Mouse (Mus musculus) liver, adult 2 months (tissue): ENCODE measurements around the gene Ak3. TPM values are rescaled to one million over a fixed set of nuclear protein-coding genes. Genes with fewer than 3 reads are reported as not detected.
A peak's percentile ranks its signal among the peaks of the same experiment; 100 is the strongest.

Source experiments
- DNase-seq: peaks from one replicate; pipeline ENCODE4 v3.0.0-alpha.2; 2011; ENCODE audit warnings: low read depth, low spot score; ENCODE audit errors: extremely low read depth
- H3K27ac ChIP-seq: fragments of 200-500 bp; replicated peaks from 2 replicates; pipeline ENCODE4 v1.5.1; 2012; ENCODE audit warnings: low read depth, mild to moderate bottlenecking, control low read depth, inconsistent platforms, low read length; ENCODE audit not compliant: insufficient read depth
- H3K27me3 ChIP-seq: fragments of 200-500 bp; 2 replicates; pipeline ENCODE4 v1.6.1; 2012; ENCODE audit warnings: mild to moderate bottlenecking, moderate library complexity, low read length, inconsistent platforms; ENCODE audit not compliant: control insufficient read depth, insufficient read depth
- H3K36me3 ChIP-seq: fragments of 200-500 bp; 2 replicates; pipeline ENCODE4 v1.6.1; 2012; ENCODE audit warnings: low read length, inconsistent platforms; ENCODE audit not compliant: control insufficient read depth, insufficient read depth
- H3K4me1 ChIP-seq: fragments of 200-500 bp; 2 replicates; pipeline ENCODE4 v1.6.1; 2011; ENCODE audit warnings: low read length; ENCODE audit not compliant: control insufficient read depth, insufficient read depth
- H3K4me3 ChIP-seq: fragments of 200-500 bp; 2 replicates; pipeline ENCODE4 v1.5.1; 2011; ENCODE audit warnings: low read depth, mild to moderate bottlenecking, control low read depth, low read length, moderate library complexity; ENCODE audit not compliant: insufficient read depth
- H3K79me2 ChIP-seq: fragments of 200-500 bp; 2 replicates; pipeline ENCODE4 v1.6.1; 2012; ENCODE audit warnings: inconsistent platforms, mild to moderate bottlenecking, low read length, moderate library complexity; ENCODE audit not compliant: control insufficient read depth, insufficient read depth
- H3K9ac ChIP-seq: fragments of 200-500 bp; 2 replicates; pipeline ENCODE4 v1.6.1; 2012; ENCODE audit warnings: low read depth, mild to moderate bottlenecking, control low read depth, inconsistent platforms, low read length
- CTCF ChIP-seq: fragments of 200-500 bp; IDR thresholded peaks from 2 replicates; pipeline ENCODE4 v1.5.1; 2011; ENCODE audit warnings: low read depth, low read length, control low read depth
- POLR2A ChIP-seq: fragments of 200-500 bp; IDR thresholded peaks from 2 replicates; pipeline ENCODE4 v1.6.1; 2011; ENCODE audit warnings: low read length, control low read depth; ENCODE audit not compliant: insufficient read depth; ENCODE audit errors: extremely low read depth
- WGBS: fragments of 180-500 bp; shearing (Covaris S2); methylation state at CpG from one replicate; pipeline ENCODE4 v1.1.7; 2018; 5-methylcytosine and 5-hydroxymethylcytosine counted together
- polyA plus RNA-seq: library from polyadenylated mRNA; depleted of rRNA; stranded (reverse); fragments of >200 nt; gene quantifications from 2 replicates; pipeline ENCODE4 v1.2.3, GENCODE M21; 2012
- total RNA-seq: library from RNA; depleted of rRNA; stranded (reverse); fragments of >200 nt; gene quantifications from 2 replicates; pipeline ENCODE4 v1.2.3, GENCODE M21; 2014

Gene Ak3
- total and polyA plus RNA-seq, 2 experiments: 183 to 241 TPM

DNA sequence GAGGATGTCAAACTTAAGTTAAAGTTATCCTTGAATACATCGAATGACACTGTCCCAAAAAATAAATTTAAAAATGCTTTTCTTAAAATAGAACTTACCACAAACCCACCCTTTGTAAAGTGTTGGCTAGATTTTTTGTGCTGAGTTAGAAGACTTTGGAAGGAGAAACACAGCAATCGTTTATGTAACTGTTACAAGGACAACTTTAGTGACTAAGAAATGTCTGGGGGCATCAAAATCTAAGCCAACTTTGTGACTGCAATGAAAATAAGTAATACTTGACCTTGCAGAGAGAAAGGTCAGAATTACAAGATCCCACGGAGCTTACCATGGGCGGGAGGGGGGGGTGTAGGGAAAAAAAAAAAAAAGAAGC is 814 bp downstream of the Ak3 start:
- 6% methylated on average over 4 of the region's 4 CpGs for WGBS
- H3K79me2 ChIP-seq: peaks cover 19% of the 10 kb centered on the region
- TF ChIP-seq CTCF (no peak), POLR2A (no peak)
- peak overlapping the region; percentile 99 for H3K27ac ChIP-seq
- DNase-seq: peak; percentile 52
- H3K4me3 ChIP-seq: peak overlapping the region; percentile 96
- H3K27me3 ChIP-seq: no peaks in the 10 kb centered on the region
- peak overlapping the region; percentile 98 for H3K9ac ChIP-seq
- no peaks in the 10 kb centered on the region for H3K36me3 ChIP-seq
- H3K4me1 ChIP-seq: peaks cover 32% of the 10 kb centered on the region

DNA sequence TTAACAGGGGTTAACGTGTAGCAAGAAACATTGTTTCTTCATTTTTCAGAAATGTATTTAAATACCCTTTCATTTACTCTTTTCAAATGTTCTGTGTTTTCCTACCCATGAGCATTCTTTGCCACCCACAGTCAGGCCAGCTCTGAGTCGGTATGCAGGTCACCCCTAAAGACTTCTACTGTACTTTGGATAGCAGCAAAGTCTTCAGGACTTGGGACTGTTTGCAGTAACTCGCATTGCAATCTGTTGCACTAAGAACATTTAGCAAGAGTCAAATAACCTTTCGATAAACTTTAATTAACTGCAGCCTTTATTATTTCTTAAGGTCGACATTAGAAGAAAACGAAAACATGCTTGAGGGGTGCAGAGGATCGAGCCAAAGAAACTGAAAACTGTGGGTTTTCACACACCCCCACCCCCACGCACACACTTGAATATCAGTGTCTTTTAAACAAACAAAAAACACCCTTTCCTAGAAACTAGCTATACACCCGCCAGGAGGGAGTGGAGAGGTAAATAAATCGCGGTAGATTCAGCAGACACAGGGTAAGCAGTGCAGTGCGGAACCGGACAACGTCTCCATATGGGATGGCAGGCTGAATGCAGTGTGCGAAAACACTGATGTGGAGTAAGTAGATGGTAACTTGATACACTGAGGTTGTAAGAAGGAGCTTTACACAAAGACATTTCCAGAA is 1.7 kb downstream of the Ak3 start:
- H3K79me2 ChIP-seq: peaks cover 19% of the 10 kb centered on the region
- H3K9ac ChIP-seq: peak overlapping the region; percentile 82
- no peaks in the 10 kb centered on the region for H3K27me3 ChIP-seq
- peak overlapping the region; percentile 99 for H3K27ac ChIP-seq
- TF ChIP-seq CTCF: no peak
- 0 out of 2 replicates have a peak, but pooled peaks have one; percentile 45 for TF ChIP-seq POLR2A
- H3K36me3 ChIP-seq: no peaks in the 10 kb centered on the region
- H3K4me1 ChIP-seq: peaks cover 32% of the 10 kb centered on the region
- peak; percentile 86 for DNase-seq
- WGBS: 14% methylated on average over 15 of the region's 15 CpGs
- peak overlapping the region; percentile 96 for H3K4me3 ChIP-seq

DNA sequence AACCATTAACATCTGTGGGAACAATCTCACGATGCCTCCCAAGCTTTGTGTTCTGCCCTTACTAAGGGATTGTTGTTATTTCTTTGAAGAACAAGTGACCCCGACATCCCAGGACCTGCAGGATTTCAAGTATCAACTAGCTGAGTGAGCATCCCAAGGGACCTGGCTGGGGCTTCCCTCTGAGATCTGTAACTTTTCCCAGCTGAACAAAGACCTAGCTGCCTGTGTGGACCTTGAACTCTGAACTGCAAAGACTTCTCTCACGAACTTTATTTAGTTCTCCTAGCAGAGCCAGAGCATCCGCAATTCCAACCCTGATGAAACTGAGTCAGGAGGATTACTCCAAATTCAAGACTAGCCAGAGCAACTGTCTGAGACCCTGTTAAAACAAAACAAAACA is 2.4 kb downstream of the Ak3 start:
- H3K4me1 ChIP-seq: peaks cover 32% of the 10 kb centered on the region
- TF ChIP-seq CTCF (no peak), POLR2A (no peak)
- H3K27ac ChIP-seq: peak overlapping the region; percentile 99
- no peaks in the 10 kb centered on the region for H3K27me3 ChIP-seq
- H3K9ac ChIP-seq: no peak overlapping the region
- H3K4me3 ChIP-seq: peak overlapping the region; percentile 35; the same call in 1 of the 2 replicates
- 19% methylated on average over 4 of the region's 4 CpGs for WGBS
- peak; percentile 85 for DNase-seq
- H3K79me2 ChIP-seq: peaks cover 19% of the 10 kb centered on the region
- no peaks in the 10 kb centered on the region for H3K36me3 ChIP-seq

DNA sequence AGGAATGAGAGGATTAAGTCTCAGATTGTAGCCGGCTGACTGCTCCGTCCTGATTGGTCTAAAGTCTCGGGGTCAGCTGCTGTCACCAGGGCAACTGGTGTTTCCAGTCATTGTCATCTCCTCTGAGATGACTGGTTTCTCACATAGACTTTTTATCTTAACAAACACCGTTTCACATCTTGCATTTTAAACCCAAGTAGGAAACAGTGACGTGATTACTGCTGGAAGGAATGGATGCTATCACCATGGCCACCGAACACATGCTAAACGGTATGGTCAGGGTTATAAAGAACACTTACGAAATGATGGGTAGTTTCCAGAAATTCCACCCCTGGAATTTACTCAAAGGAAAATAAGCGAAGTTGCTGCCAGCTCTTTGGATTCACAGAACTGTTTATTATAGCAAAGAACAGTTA is 3.4 kb downstream of the Ak3 start:
- Histone ChIP-seq H3K27ac (no peak overlapping the region), H3K27me3 (no peaks in the 10 kb centered on the region), H3K79me2 (peaks cover 19% of the 10 kb centered on the region), H3K4me3 (no peak overlapping the region), H3K4me1 (peaks cover 31% of the 10 kb centered on the region), H3K9ac (no peak overlapping the region), H3K36me3 (no peaks in the 10 kb centered on the region)
- WGBS: 27% methylated on average over 9 of the region's 9 CpGs
- peak; percentile 56 for DNase-seq
- no peak for TF ChIP-seq POLR2A
- TF ChIP-seq CTCF: no peak

DNA sequence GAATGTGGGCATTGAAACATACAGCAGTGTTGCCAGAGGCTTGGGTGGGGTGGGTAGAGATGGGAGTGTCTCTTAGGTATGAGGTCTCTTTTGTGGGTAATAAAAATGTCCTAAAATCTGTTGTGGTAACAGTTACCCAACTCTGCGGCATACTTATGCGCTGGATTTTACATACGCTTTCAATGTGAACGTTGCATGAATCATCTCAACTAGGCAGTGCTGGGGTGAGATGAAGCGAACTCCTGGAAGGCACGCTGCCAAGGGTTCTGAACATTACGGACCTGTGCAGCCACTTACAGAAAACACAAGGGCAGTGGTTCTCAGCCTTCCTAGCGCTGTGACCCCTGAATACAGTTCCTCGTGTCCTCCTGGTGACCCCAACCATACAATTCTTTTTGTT is 5.1 kb downstream of the Ak3 start:
- Histone ChIP-seq H3K27me3 (no peaks in the 10 kb centered on the region), H3K9ac (no peak overlapping the region), H3K79me2 (peaks cover 27% of the 10 kb centered on the region), H3K4me1 (peaks cover 19% of the 10 kb centered on the region), H3K4me3 (no peak overlapping the region), H3K36me3 (peaks cover under 1% of the 10 kb centered on the region; the same call in 1 of the 2 replicates), H3K27ac (peak overlapping the region; percentile 7)
- no peak for DNase-seq
- TF ChIP-seq POLR2A (no peak), CTCF (no peak)
- WGBS: 72% methylated on average over 9 of the region's 9 CpGs

DNA sequence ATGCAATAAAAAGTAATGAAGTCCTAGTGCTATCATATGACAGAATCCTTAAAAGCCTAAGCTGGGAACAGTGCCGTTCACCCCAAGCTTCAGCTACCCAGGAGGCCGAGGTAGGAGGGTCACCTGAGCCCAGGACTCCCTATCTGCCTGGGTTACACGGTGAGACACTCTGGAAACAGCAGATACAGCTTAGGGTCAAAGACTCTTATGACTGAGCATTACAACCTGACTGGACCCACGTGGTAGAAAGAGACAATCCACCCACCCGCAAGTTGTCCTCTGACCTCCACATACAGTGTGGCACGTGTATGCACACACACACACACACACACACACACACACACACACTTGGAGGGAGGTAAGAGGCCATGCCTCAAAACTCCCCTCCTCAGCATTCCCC is 5.6 kb downstream of the Ak3 start:
- H3K4me1 ChIP-seq: peaks cover 19% of the 10 kb centered on the region
- H3K9ac ChIP-seq: no peak overlapping the region
- peak; percentile 72 for DNase-seq
- no peak overlapping the region for H3K4me3 ChIP-seq
- H3K36me3 ChIP-seq: peaks cover 5% of the 10 kb centered on the region; the same call in 1 of the 2 replicates
- no peak for TF ChIP-seq CTCF
- no peak for TF ChIP-seq POLR2A
- H3K79me2 ChIP-seq: peaks cover 25% of the 10 kb centered on the region; the same call in 1 of the 2 replicates
- WGBS: 31% methylated on average over 6 of the region's 6 CpGs
- no peaks in the 10 kb centered on the region for H3K27me3 ChIP-seq
- peak overlapping the region; percentile 17; the same call in 1 of the 2 replicates for H3K27ac ChIP-seq
